Mouse (Mus musculus): ENCODE data around the gene Mcidas. TPM values are rescaled to one million over a fixed set of nuclear protein-coding genes. Genes with fewer than 3 reads are reported as not detected.
A peak's percentile ranks its signal among the peaks of the same experiment; 100 is the strongest.

Mcidas gene
- polyA plus RNA-seq, 1 experiment from 2014 or later = 0.03 TPM

GRCm38 (mm10) chr13:113034271-113034886, 40.7 kb downstream of the Mcidas start:
- no peak for DNase-seq (ENCODE audit: low read depth, low spot score)

GRCm38 (mm10) chr13:113034950-113035421, 41.3 kb downstream of the Mcidas start, which contains the start of gene Cdc20b:
Gene Cdc20b, plus strand, starts transcription at chr13:113035111.
- H3K27me3 ChIP-seq = peaks cover 2% of the 10 kb centered on the region
- peak; percentile 37 for ATAC-seq
- no peak for DNase-seq (ENCODE audit: low read depth, low spot score)

More at GRCm38 (mm10) chr13:113034271-113034886, 40.7 kb downstream of the Mcidas start:
- POLR2A ChIA-PET = interaction anchor here (0.6 to 0.7 kb wide), 2 partner anchors 54 to 373 kb away, joined by 3 to 4 read pairs; no protein-coding TSS in a partner anchor
- CTCF ChIA-PET = interaction anchor here (3.1 kb wide), 1 partner anchor 107 kb away, joined by 9 read pairs; the partner anchor contains the start of genes Dhx29 and Mtrex
- no peak for ATAC-seq
- in situ Hi-C loops (cut with MboI; ENCODE audit: low pct_unique_long_range_greater_than_20kb) = no loop called here
- peaks cover 5% of the 10 kb centered on the region for H3K27me3 ChIP-seq
- no peak for TF ChIP-seq CTCF (IDR thresholded peaks at IDR 0.05)

GRCm38 (mm10) chr13:113035852-113036251, 42.2 kb downstream of the Mcidas start:
- ChIA-PET CTCF (interaction anchor here (0.6 to 3.3 kb wide), 15 partner anchors 11 to 362 kb away, joined by 3 to 25 read pairs (median 4); partner anchors contain the start of genes Dhx29, Gpx8 and Mtrex), POLR2A (no interaction called here)
- peak; percentile 86 for TF ChIP-seq CTCF (IDR thresholded peaks at IDR 0.05)
- no peaks in the 10 kb centered on the region for H3K27me3 ChIP-seq
- peak; percentile 85 for ATAC-seq
- in situ Hi-C loops (cut with MboI; ENCODE audit: low pct_unique_long_range_greater_than_20kb) = loop anchor here (5.0 kb wide), 3 partner anchors 49 to 364 kb away; partner anchors contain the start of genes Ccno, Dhx29 and Mtrex
- peak; percentile 51 for DNase-seq (ENCODE audit: low read depth, low spot score)

More at GRCm38 (mm10) chr13:113034950-113035421, 41.3 kb downstream of the Mcidas start, which contains the start of gene Cdc20b:
- no peak for TF ChIP-seq CTCF (IDR thresholded peaks at IDR 0.05)
- in situ Hi-C loops (cut with MboI; ENCODE audit: low pct_unique_long_range_greater_than_20kb) = loop anchor here (5.0 kb wide), 3 partner anchors 48 to 363 kb away; partner anchors contain the start of genes Ccno, Dhx29 and Mtrex
- ChIA-PET POLR2A (no interaction called here), CTCF (interaction anchor here (3.1 kb wide), 1 partner anchor 107 kb away, joined by 9 read pairs; the partner anchor contains the start of genes Dhx29 and Mtrex)

GRCm38 (mm10) chr13:113044876-113045275, 51.2 kb downstream of the Mcidas start:
- in situ Hi-C loops (cut with MboI; ENCODE audit: low pct_unique_long_range_greater_than_20kb) = loop anchor here (5.0 kb wide), 1 partner anchor 572 kb away; the partner anchor contains the start of gene Snx18
- CTCF ChIA-PET = interaction anchor here (1.1 to 4.9 kb wide), 4 partner anchors 8 to 221 kb away, joined by 3 to 35 read pairs (median 14); no protein-coding TSS in a partner anchor
- no peak for ATAC-seq
- H3K27me3 ChIP-seq = no peaks in the 10 kb centered on the region
- DNase-seq (ENCODE audit: low read depth, low spot score) = no peak
- no peak for TF ChIP-seq CTCF (IDR thresholded peaks at IDR 0.05)
- POLR2A ChIA-PET = no interaction called here

GRCm38 (mm10) chr13:113045458-113046110, 51.9 kb downstream of the Mcidas start:
- POLR2A ChIA-PET = interaction anchor here (0.6 to 0.7 kb wide), 4 partner anchors 13 to 1709 kb away, joined by 3 to 7 read pairs (median 4); no protein-coding TSS in a partner anchor
- DNase-seq (ENCODE audit: low read depth, low spot score) = no peak
- in situ Hi-C loops (cut with MboI; ENCODE audit: low pct_unique_long_range_greater_than_20kb) = loop anchor here (5.0 kb wide), 1 partner anchor 572 kb away; the partner anchor contains the start of gene Snx18
- no peak for TF ChIP-seq CTCF (IDR thresholded peaks at IDR 0.05)
- CTCF ChIA-PET = interaction anchor here (0.6 to 4.9 kb wide), 12 partner anchors 9 to 573 kb away, joined by 3 to 35 read pairs (median 3); partner anchors contain the start of gene Snx18
- no peaks in the 10 kb centered on the region for H3K27me3 ChIP-seq
- no peak for ATAC-seq

GRCm38 (mm10) chr13:113046211-113046883, 52.7 kb downstream of the Mcidas start, which contains the start of gene Gpx8:
Gene Gpx8, minus strand, starts transcription at chr13:113046410.
- POLR2A ChIA-PET = interaction anchor here (0.6 to 0.7 kb wide), 3 partner anchors 128 to 1709 kb away, joined by 3 to 7 read pairs (median 4); no protein-coding TSS in a partner anchor
- ATAC-seq (peak; percentile 93), DNase-seq (ENCODE audit: low read depth, low spot score) (peak; percentile 48)
- CTCF ChIA-PET = interaction anchor here (0.6 to 4.9 kb wide), 11 partner anchors 9 to 572 kb away, joined by 3 to 35 read pairs (median 3); partner anchors contain the start of gene Snx18
- TF ChIP-seq CTCF (IDR thresholded peaks at IDR 0.05) = peak; percentile 79
- no peaks in the 10 kb centered on the region for H3K27me3 ChIP-seq
- in situ Hi-C loops (cut with MboI; ENCODE audit: low pct_unique_long_range_greater_than_20kb) = loop anchor here (5.0 kb wide), 1 partner anchor 571 kb away; the partner anchor contains the start of gene Snx18

- H3K27me3 ChIP-seq = no peaks in the 10 kb centered on the region
- TF ChIP-seq CTCF (IDR thresholded peaks at IDR 0.05) = no peak
- ChIA-PET CTCF (interaction anchor here (1.6 to 4.9 kb wide), 3 partner anchors 10 to 219 kb away, joined by 13 to 35 read pairs (median 25); no protein-coding TSS in a partner anchor), POLR2A (no interaction called here)
- DNase-seq (ENCODE audit: low read depth, low spot score) = no peak
- in situ Hi-C loops (cut with MboI; ENCODE audit: low pct_unique_long_range_greater_than_20kb) = loop anchor here (5.0 kb wide), 1 partner anchor 570 kb away; the partner anchor contains the start of gene Snx18
- no peak for ATAC-seq
Measured at GRCm38 (mm10) chr13:113047018-113047417, 53.4 kb downstream of the Mcidas start.

- POLR2A ChIA-PET = no interaction called here
- ATAC-seq = no peak
Measured at GRCm38 (mm10) chr13:113047647-113048046, 54.0 kb downstream of the Mcidas start.

More at GRCm38 (mm10) chr13:113047647-113048046, 54.0 kb downstream of the Mcidas start:
- no peak for DNase-seq (ENCODE audit: low read depth, low spot score)
- in situ Hi-C loops (cut with MboI; ENCODE audit: low pct_unique_long_range_greater_than_20kb) = loop anchor here (5.0 kb wide), 1 partner anchor 570 kb away; the partner anchor contains the start of gene Snx18
- CTCF ChIA-PET = interaction anchor here (1.0 to 4.9 kb wide), 2 partner anchors 11 to 217 kb away, joined by 5 to 25 read pairs; no protein-coding TSS in a partner anchor
- no peaks in the 10 kb centered on the region for H3K27me3 ChIP-seq
- TF ChIP-seq CTCF (IDR thresholded peaks at IDR 0.05) = no peak

Other genes with a start within 250 kb of the Mcidas start
- 27.3 TPM for gene Plpp1, start 193.1 kb upstream of the Mcidas start, polyA plus RNA-seq (2021)
- gene Mtrex, start 66.4 kb upstream of the Mcidas start, polyA plus RNA-seq (2021) = 49.8 TPM
- 15.9 TPM for gene Dhx29, start 66.4 kb upstream of the Mcidas start, polyA plus RNA-seq (2021)
- gene Ccno, start 6.0 kb upstream of the Mcidas start, polyA plus RNA-seq (2021) = 0.12 TPM
- not detected for gene Cdc20b, start 41.3 kb downstream of the Mcidas start, polyA plus RNA-seq (2021)
- gene Gpx8, start 52.6 kb downstream of the Mcidas start, polyA plus RNA-seq (2021) = 105 TPM
- gene Gzma, start 107.1 kb downstream of the Mcidas start, polyA plus RNA-seq (2021) = not detected
- gene Esm1, start 215.8 kb downstream of the Mcidas start, polyA plus RNA-seq (2021) = not detected
- not detected for gene Gzmk, start 232.1 kb downstream of the Mcidas start, polyA plus RNA-seq (2021)

Measured in Patski (cell line).